Mouse (Mus musculus) midbrain, embryonic 15.5 days (tissue): ENCODE data around the gene Lemd2. TPM values are rescaled to one million over a fixed set of nuclear protein-coding genes. Genes with fewer than 3 reads are reported as not detected.

Experiments
- ATAC-seq: fragments of 200-750 bp; cut with Nextera tagmentation; replicated peaks from 2 replicates; pipeline ENCODE4 v1.8.0; 2017; ENCODE audit warnings: moderate TSS enrichment
- H3K27ac ChIP-seq: fragments of 300-500 bp; sonication (generic); 2 replicates; pipeline ENCODE4 v1.5.1; 2015; ENCODE audit warnings: mild to moderate bottlenecking, inconsistent platforms
- H3K27me3 ChIP-seq: fragments of 300-500 bp; sonication (generic); replicated peaks from 2 replicates; pipeline ENCODE4 v1.6.1; 2015; ENCODE audit warnings: inconsistent platforms
- H3K36me3 ChIP-seq: fragments of 300-500 bp; sonication (generic); replicated peaks from 2 replicates; pipeline ENCODE4 v1.6.1; 2015; ENCODE audit warnings: inconsistent platforms
- H3K4me1 ChIP-seq: fragments of 300-500 bp; sonication (generic); 2 replicates; pipeline ENCODE4 v1.6.1; 2015; ENCODE audit warnings: inconsistent platforms
- H3K4me2 ChIP-seq: fragments of 300-500 bp; sonication (generic); 2 replicates; pipeline ENCODE4 v1.6.1; 2015; ENCODE audit warnings: inconsistent platforms, mild to moderate bottlenecking, moderate library complexity
- H3K4me3 ChIP-seq: fragments of 300-500 bp; sonication (generic); 2 replicates; pipeline ENCODE4 v1.5.1; 2015; ENCODE audit warnings: mild to moderate bottlenecking, inconsistent platforms
- H3K9ac ChIP-seq: fragments of 300-500 bp; sonication (generic); 2 replicates; pipeline ENCODE4 v1.6.1; 2015; ENCODE audit warnings: mild to moderate bottlenecking, inconsistent platforms
- H3K9me3 ChIP-seq: fragments of 300-500 bp; sonication (generic); 2 replicates; pipeline ENCODE4 v1.6.1; 2016; ENCODE audit warnings: inconsistent platforms
- WGBS: fragments of 180-500 bp; shearing (Covaris S2); methylation state at CpG from one replicate; pipeline ENCODE4 v1.1.7; 2015; ENCODE audit warnings: mixed read lengths; 5-methylcytosine and 5-hydroxymethylcytosine counted together
- polyA plus RNA-seq: library from polyadenylated mRNA; unstranded; fragments of >200 nt; fragmentation: Nextera tagmentation; extraction: Ambion mirVana; gene quantifications from 2 replicates; pipeline ENCODE4 v1.2.1, GENCODE M21; 2015

Lemd2 gene
- polyA plus RNA-seq, 1 experiment from 2014 or later, result 26.7 TPM

GRCm38 (mm10) chr17:27165054-27165773 is 39.1 kb downstream of the Lemd2 start:
- 0 out of 2 replicates have a peak, but pooled peaks have one; percentile 27 for ATAC-seq
- H3K36me3 ChIP-seq, result no peaks in the 10 kb centered on the region

GRCm38 (mm10) chr17:27160905-27161304 is 43.4 kb downstream of the Lemd2 start:
- no peaks in the 10 kb centered on the region for H3K9me3 ChIP-seq
- H3K36me3 ChIP-seq, result no peaks in the 10 kb centered on the region
- no peaks in the 10 kb centered on the region for H3K27me3 ChIP-seq
- H3K4me3 ChIP-seq, result no peak overlapping the region
- ATAC-seq, result no peak
- H3K9ac ChIP-seq, result no peak overlapping the region
- WGBS, result 88% methylated on average over 4 of the region's 4 CpGs
- H3K4me1 ChIP-seq, result no peaks in the 10 kb centered on the region
- H3K4me2 ChIP-seq, result no peak overlapping the region
- no peak overlapping the region for H3K27ac ChIP-seq

More at GRCm38 (mm10) chr17:27165054-27165773, 39.1 kb downstream of the Lemd2 start:
- Histone ChIP-seq H3K27me3 (no peaks in the 10 kb centered on the region), H3K27ac (no peak overlapping the region), H3K9me3 (no peaks in the 10 kb centered on the region), H3K9ac (no peak overlapping the region), H3K4me1 (no peaks in the 10 kb centered on the region), H3K4me2 (no peak overlapping the region), H3K4me3 (no peak overlapping the region)
- WGBS, result 74% methylated on average over 8 of the region's 8 CpGs

GRCm38 (mm10) chr17:27159169-27159568 is 45.1 kb downstream of the Lemd2 start:
- Histone ChIP-seq H3K4me1 (no peaks in the 10 kb centered on the region; the same call in 1 of the 2 replicates), H3K9ac (no peak overlapping the region), H3K27ac (no peak overlapping the region), H3K36me3 (no peaks in the 10 kb centered on the region), H3K4me3 (no peak overlapping the region), H3K4me2 (no peak overlapping the region), H3K27me3 (no peaks in the 10 kb centered on the region), H3K9me3 (no peaks in the 10 kb centered on the region)
- ATAC-seq, result no peak
- WGBS, result 79% methylated on average over 7 of the region's 7 CpGs

GRCm38 (mm10) chr17:27158439-27158838 is 45.8 kb downstream of the Lemd2 start:
- ATAC-seq, result no peak
- no peak overlapping the region for H3K4me3 ChIP-seq
- H3K27ac ChIP-seq, result no peak overlapping the region
- WGBS, result 93% methylated on average over 6 of the region's 6 CpGs
- no peaks in the 10 kb centered on the region for H3K27me3 ChIP-seq
- no peak overlapping the region for H3K9ac ChIP-seq
- no peaks in the 10 kb centered on the region for H3K9me3 ChIP-seq
- no peaks in the 10 kb centered on the region for H3K36me3 ChIP-seq
- no peak overlapping the region for H3K4me2 ChIP-seq
- peaks cover 4% of the 10 kb centered on the region; the same call in 1 of the 2 replicates for H3K4me1 ChIP-seq

- ATAC-seq, result no peak
- WGBS, result 68% methylated on average over 8 of the region's 8 CpGs
- H3K27ac ChIP-seq, result no peak overlapping the region
Measured at GRCm38 (mm10) chr17:27155752-27156151, 48.5 kb downstream of the Lemd2 start.

GRCm38 (mm10) chr17:27154881-27155280 is 49.4 kb downstream of the Lemd2 start:
- H3K4me2 ChIP-seq, result no peak overlapping the region
- H3K4me3 ChIP-seq, result no peak overlapping the region
- H3K9me3 ChIP-seq, result no peaks in the 10 kb centered on the region
- 77% methylated on average over 6 of the region's 6 CpGs for WGBS
- H3K9ac ChIP-seq, result no peak overlapping the region
- H3K27ac ChIP-seq, result no peak overlapping the region
- peaks cover 6% of the 10 kb centered on the region; the same call in 1 of the 2 replicates for H3K4me1 ChIP-seq
- ATAC-seq, result no peak
- H3K36me3 ChIP-seq, result no peaks in the 10 kb centered on the region
- H3K27me3 ChIP-seq, result no peaks in the 10 kb centered on the region

More at GRCm38 (mm10) chr17:27155752-27156151, 48.5 kb downstream of the Lemd2 start:
- Histone ChIP-seq H3K9me3 (no peaks in the 10 kb centered on the region), H3K4me3 (no peak overlapping the region), H3K27me3 (no peaks in the 10 kb centered on the region), H3K4me2 (no peak overlapping the region), H3K36me3 (no peaks in the 10 kb centered on the region), H3K4me1 (peaks cover 6% of the 10 kb centered on the region; the same call in 1 of the 2 replicates), H3K9ac (no peak overlapping the region)

GRCm38 (mm10) chr17:27154256-27154655 is 50.0 kb downstream of the Lemd2 start:
- ATAC-seq, result no peak
- 87% methylated on average over 14 of the region's 14 CpGs for WGBS
- Histone ChIP-seq H3K27ac (no peak overlapping the region), H3K36me3 (no peaks in the 10 kb centered on the region), H3K4me2 (no peak overlapping the region), H3K9ac (no peak overlapping the region), H3K27me3 (no peaks in the 10 kb centered on the region), H3K4me3 (no peak overlapping the region), H3K9me3 (no peaks in the 10 kb centered on the region), H3K4me1 (peaks cover 9% of the 10 kb centered on the region)

GRCm38 (mm10) chr17:27153773-27154193 is 50.5 kb downstream of the Lemd2 start:
- Histone ChIP-seq H3K4me2 (no peak overlapping the region), H3K27me3 (no peaks in the 10 kb centered on the region), H3K27ac (no peak overlapping the region), H3K4me1 (peaks cover 14% of the 10 kb centered on the region), H3K9me3 (no peaks in the 10 kb centered on the region), H3K9ac (no peak overlapping the region), H3K4me3 (no peak overlapping the region), H3K36me3 (no peaks in the 10 kb centered on the region)
- no peak for ATAC-seq
- WGBS, result 51% methylated on average over 9 of the region's 9 CpGs

- no peaks in the 10 kb centered on the region for H3K36me3 ChIP-seq
- 62% methylated on average over 8 of the region's 8 CpGs for WGBS
- ATAC-seq, result no peak
- no peaks in the 10 kb centered on the region for H3K9me3 ChIP-seq
- H3K27ac ChIP-seq, result no peak overlapping the region
- H3K4me1 ChIP-seq, result peaks cover 19% of the 10 kb centered on the region
- no peaks in the 10 kb centered on the region for H3K27me3 ChIP-seq
- no peak overlapping the region for H3K4me3 ChIP-seq
- no peak overlapping the region for H3K4me2 ChIP-seq
- no peak overlapping the region for H3K9ac ChIP-seq
Measured at GRCm38 (mm10) chr17:27152976-27153723, 51.1 kb downstream of the Lemd2 start.

- no peak overlapping the region for H3K27ac ChIP-seq
- no peak overlapping the region for H3K4me3 ChIP-seq
- ATAC-seq, result no peak
- no peaks in the 10 kb centered on the region for H3K27me3 ChIP-seq
- peaks cover 19% of the 10 kb centered on the region for H3K4me1 ChIP-seq
- H3K9me3 ChIP-seq, result no peaks in the 10 kb centered on the region
- H3K4me2 ChIP-seq, result no peak overlapping the region
- WGBS, result 68% methylated on average over 8 of the region's 8 CpGs
- H3K9ac ChIP-seq, result no peak overlapping the region
- H3K36me3 ChIP-seq, result no peaks in the 10 kb centered on the region
Measured at GRCm38 (mm10) chr17:27151411-27151810, 52.9 kb downstream of the Lemd2 start.

- Histone ChIP-seq H3K9me3 (no peaks in the 10 kb centered on the region), H3K4me2 (no peak overlapping the region), H3K27ac (no peak overlapping the region), H3K36me3 (no peaks in the 10 kb centered on the region), H3K4me3 (no peak overlapping the region), H3K9ac (no peak overlapping the region), H3K27me3 (no peaks in the 10 kb centered on the region), H3K4me1 (peaks cover 22% of the 10 kb centered on the region)
- WGBS, result 66% methylated on average over 7 of the region's 7 CpGs
- ATAC-seq, result no peak
Measured at GRCm38 (mm10) chr17:27150871-27151270, 53.4 kb downstream of the Lemd2 start.

- Histone ChIP-seq H3K4me2 (no peak overlapping the region), H3K27me3 (no peaks in the 10 kb centered on the region), H3K36me3 (no peaks in the 10 kb centered on the region), H3K4me1 (peaks cover 22% of the 10 kb centered on the region), H3K27ac (no peak overlapping the region), H3K9ac (no peak overlapping the region), H3K4me3 (no peak overlapping the region), H3K9me3 (no peaks in the 10 kb centered on the region)
- WGBS, result 25% methylated on average over 8 of the region's 8 CpGs
- ATAC-seq, result no peak
Measured at GRCm38 (mm10) chr17:27146323-27146923, 57.8 kb downstream of the Lemd2 start.
